Mouse (Mus musculus) macrophage (primary cell): ENCODE data around the gene Gtse1. TPM values are rescaled to one million over a fixed set of nuclear protein-coding genes. Genes with fewer than 3 reads are reported as not detected.

Experiments used
- H3K27ac ChIP-seq: fragments of 350-480 bp; formaldehyde crosslinking; 2 replicates; pipeline ENCODE4 v1.9.0; 2021
- H3K36me3 ChIP-seq: fragments of 350-480 bp; formaldehyde crosslinking; 2 replicates; pipeline ENCODE4 v1.9.0; 2021; ENCODE audit errors: inconsistent target
- H3K4me3 ChIP-seq: fragments of 350-480 bp; formaldehyde crosslinking; 2 replicates; pipeline ENCODE4 v1.9.0; 2021; ENCODE audit errors: inconsistent target
- H3K79me2 ChIP-seq: fragments of 350-480 bp; formaldehyde crosslinking; 2 replicates; pipeline ENCODE4 v1.9.0; 2021; ENCODE audit errors: inconsistent target
- WGBS: methylation state at CpG from one replicate; pipeline ENCODE4 v1.1.7; 2026; ENCODE audit warnings: inconsistent platforms; ENCODE audit not compliant: missing documents; 5-methylcytosine and 5-hydroxymethylcytosine counted together
- polyA plus RNA-seq: library from polyadenylated mRNA; stranded (reverse); fragments of 250-400 nt; gene quantifications from 3 replicates; pipeline ENCODE4 v1.2.4, GENCODE M21; 2018; ENCODE audit warnings: inconsistent platforms

The Gtse1 gene
- polyA plus RNA-seq, 1 experiment from 2014 or later = 3.3 TPM

DNA sequence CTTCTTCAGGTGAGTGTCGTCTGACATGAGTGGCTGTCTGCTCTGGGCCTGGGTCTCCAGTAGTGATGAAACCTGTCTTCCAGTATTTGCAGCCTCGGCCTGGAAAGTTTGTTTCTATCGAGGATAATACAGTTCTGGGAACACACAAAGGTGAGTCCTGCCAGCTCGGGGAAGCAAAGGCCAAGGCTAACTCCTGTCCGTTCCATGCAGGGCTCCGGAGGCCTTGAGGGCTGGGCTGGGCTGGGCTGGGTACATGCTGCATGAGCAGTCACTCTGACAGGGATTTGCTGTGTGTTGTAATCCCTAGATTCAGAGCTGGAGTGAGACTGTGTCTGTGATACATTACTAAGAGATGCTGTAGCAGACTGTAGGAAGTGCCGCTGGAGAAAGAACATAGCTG is 34.3 kb downstream of the Gtse1 start:
- no peak overlapping the region for H3K27ac ChIP-seq
- 95% methylated on average over 7 of the region's 7 CpGs for WGBS
- no peak overlapping the region for H3K4me3 ChIP-seq
- H3K36me3 ChIP-seq = peaks cover 65% of the 10 kb centered on the region
- no peaks in the 10 kb centered on the region for H3K79me2 ChIP-seq

DNA sequence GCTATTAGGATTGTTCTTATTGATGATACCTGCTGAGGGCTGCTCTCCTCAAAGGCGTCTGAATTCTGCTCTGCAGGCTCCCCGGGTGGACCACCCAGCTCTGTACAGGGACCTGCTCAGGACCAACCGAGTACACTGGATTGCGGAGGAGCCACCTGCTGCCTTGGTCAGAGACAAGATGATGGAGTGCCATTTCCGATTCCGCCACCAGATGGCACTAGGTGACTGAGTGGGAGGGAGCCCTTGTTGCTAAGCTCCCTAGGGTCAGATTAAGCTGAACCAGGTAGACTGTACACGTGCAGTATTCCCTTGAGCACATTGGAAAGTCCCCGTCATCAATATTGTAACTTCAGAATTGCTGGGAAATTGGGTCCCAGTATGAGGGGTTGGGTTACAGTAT is 36.7 kb downstream of the Gtse1 start:
- WGBS = 32% methylated on average over 8 of the region's 8 CpGs
- H3K36me3 ChIP-seq = peaks cover 58% of the 10 kb centered on the region

DNA sequence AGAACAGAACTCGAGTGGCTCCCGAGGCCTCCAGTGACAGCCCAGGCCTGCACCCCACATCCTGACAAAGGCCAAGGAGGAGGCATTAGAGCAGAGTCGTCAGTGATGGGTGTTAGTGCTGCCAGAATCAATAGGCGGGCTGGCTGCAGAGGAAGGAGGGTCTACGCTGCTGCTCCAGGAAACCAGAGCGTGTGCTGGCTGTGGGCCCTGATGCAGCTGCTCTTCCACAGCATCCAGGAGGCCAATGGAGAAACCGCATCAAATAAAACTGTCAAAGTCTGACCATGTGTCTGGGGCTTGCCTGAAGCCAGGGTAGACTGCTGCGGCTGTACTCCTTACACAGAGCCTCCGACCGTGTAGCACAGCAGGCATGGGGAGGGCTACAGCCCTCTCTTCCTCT is 37.6 kb downstream of the Gtse1 start:
- H3K79me2 ChIP-seq = no peaks in the 10 kb centered on the region
- peaks cover 50% of the 10 kb centered on the region for H3K36me3 ChIP-seq
- H3K4me3 ChIP-seq = no peak overlapping the region
- no peak overlapping the region for H3K27ac ChIP-seq
- 95% methylated on average over 10 of the region's 10 CpGs for WGBS

More for the DNA sequence above, 36.7 kb downstream of the Gtse1 start:
- H3K4me3 ChIP-seq = no peak overlapping the region
- no peaks in the 10 kb centered on the region for H3K79me2 ChIP-seq
- no peak overlapping the region for H3K27ac ChIP-seq

DNA sequence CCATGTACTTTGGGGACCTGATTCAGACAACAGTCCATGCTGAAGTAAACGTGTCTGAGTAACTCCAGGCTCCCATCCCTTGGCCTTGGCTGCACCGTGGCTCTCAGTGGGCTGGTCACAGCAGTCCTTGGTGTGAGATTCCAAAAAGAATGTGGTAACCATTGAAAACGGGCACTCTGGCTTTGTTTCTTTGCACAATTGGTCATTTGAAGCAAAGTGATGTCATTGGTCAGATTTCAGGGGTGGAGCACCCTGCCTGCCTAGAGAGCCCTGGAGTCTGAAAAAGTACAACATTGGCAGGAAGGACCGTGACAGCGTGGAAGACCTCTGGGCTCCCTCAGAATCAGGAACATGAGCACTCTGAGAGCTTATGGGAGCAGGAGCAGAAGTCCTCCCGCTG is 39.9 kb downstream of the Gtse1 start:
- Histone ChIP-seq H3K36me3 (peaks cover 28% of the 10 kb centered on the region), H3K79me2 (no peaks in the 10 kb centered on the region), H3K4me3 (no peak overlapping the region), H3K27ac (no peak overlapping the region)
- WGBS = 89% methylated on average over 5 of the region's 6 CpGs

DNA sequence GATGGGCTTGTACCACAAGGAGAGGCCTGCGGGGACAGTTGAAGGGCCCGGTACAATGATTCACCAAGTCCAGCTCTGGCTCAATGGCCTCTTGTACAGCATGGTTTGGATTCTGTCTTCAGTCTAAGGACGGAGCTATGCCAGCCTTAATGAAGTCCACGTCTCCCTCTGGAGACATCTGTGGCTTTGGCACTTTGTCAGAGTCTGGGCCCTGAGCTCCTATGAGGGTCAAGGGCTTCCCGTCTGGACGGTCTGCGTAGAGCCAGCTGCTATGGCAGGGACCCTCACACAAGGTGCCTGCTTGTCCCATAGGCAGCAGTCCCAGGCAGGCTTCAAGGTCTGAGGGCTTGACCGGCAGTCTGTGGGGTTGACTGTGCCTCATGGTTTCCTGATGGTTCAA is 40.8 kb downstream of the Gtse1 start:
- H3K4me3 ChIP-seq = no peak overlapping the region
- H3K36me3 ChIP-seq = peaks cover 19% of the 10 kb centered on the region; the same call in 1 of the 2 replicates
- H3K27ac ChIP-seq = no peak overlapping the region
- 94% methylated on average over 8 of the region's 8 CpGs for WGBS
- no peaks in the 10 kb centered on the region for H3K79me2 ChIP-seq

DNA sequence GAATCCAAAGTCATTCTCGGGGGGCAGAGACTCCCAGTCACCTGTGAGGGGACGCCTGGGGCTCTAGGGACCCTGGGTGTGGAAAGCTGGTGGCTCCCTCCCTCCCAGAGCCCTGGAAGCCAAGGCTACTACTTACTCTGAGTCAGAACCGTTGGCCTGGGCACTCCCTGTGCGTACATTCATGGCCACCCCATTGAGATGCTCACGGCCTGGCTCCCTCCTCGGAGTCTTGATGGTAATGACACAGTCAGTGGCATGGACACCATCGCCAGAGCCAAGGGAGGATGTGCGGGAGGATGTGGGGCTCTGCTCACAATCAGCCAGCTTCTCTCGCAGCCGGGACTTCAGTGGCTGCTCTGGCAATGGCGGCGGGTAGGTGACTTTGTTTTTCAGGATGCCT is 41.3 kb downstream of the Gtse1 start:
- Histone ChIP-seq H3K36me3 (peaks cover 14% of the 10 kb centered on the region; the same call in 1 of the 2 replicates), H3K4me3 (no peak overlapping the region), H3K27ac (no peak overlapping the region), H3K79me2 (no peaks in the 10 kb centered on the region)
- 90% methylated on average over 12 of the region's 12 CpGs for WGBS

DNA sequence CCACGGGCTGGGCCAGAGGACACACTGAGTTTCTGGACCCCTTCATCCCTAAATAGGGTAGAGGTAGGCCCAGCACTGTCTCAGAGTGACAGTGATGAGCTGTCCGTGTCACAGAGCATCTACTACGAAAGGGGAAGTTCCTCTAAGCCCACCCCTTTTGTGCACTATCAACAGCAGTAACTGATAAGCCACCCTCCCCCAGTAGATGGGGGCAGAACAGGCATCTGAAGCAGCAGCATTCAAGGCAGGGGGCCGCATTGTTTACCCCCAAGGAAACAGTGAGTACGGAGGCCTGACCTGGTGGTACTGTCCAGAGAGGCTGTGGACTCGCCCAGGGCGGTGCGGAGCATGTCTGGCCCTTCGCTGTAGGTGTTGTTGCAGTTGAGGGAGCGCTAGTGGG is 43.0 kb downstream of the Gtse1 start:
- Histone ChIP-seq H3K36me3 (peaks cover 3% of the 10 kb centered on the region; the same call in 1 of the 2 replicates), H3K4me3 (no peak overlapping the region), H3K79me2 (no peaks in the 10 kb centered on the region), H3K27ac (no peak overlapping the region)
- WGBS = 81% methylated on average over 10 of the region's 10 CpGs

DNA sequence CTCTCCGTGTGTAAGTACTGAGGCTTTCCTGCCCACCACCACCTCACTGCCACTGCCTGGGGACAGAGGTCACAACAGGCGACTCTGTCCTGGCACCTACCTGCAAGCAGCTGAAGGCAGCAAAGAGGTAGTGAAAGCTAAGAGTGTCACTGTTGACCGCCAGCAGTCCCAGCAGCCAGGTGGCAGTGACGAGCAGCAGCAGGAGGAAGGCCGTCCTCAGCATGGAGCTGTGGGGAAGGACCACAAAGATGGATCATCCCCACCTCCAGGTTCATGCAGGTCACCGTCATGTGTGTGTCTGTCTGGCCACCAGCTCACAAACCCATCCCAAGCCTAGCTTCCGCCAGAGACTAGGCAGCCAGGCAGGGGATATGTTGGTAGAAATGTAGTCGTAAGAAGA is 44.3 kb downstream of the Gtse1 start:
- WGBS = 82% methylated on average over 8 of the region's 8 CpGs
- no peak overlapping the region for H3K27ac ChIP-seq
- H3K36me3 ChIP-seq = no peaks in the 10 kb centered on the region

DNA sequence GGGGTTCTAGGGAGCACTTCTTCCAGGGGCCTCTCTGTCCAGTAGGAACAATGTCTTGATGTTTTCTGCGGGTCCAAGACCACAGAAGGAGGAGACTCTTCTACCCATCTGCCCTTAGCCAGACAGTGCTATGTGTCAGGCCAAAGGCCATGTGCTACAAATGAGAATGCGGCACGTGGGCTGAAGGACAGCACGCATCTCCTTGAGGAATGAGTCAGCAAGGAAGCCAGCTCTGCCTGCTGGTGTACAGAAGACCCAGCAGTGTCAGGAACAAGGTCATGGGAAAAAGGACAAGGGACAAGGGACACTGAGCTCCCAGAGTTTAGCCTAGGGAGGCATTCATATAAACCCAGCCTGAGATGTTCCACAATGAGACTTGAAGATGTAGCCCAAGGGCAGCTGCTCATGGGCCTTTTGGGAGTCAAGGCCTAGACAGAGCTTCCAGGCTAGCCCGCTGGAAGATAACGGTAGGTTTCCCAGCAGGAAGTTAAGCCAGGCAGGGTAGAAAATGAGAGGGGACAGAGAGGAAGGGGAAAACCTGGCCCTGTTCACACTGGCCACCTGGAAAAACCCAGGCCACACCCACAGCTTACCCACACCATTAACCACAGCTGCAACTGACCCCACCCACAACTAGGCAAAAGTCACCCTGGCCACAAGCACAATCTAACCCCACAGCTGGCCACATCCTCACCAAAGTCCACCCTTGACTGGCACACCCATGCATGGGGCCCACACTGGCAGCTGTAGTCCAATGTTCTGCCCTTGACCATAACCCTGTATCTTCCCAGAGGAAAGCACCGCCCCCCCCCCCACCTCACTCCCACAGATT is 49.3 kb downstream of the Gtse1 start:
- 60% methylated on average over 6 of the region's 7 CpGs for WGBS
- Histone ChIP-seq H3K4me3 (no peak overlapping the region), H3K27ac (no peak overlapping the region), H3K79me2 (no peaks in the 10 kb centered on the region), H3K36me3 (no peaks in the 10 kb centered on the region)

More for the DNA sequence above, 44.3 kb downstream of the Gtse1 start:
- H3K4me3 ChIP-seq = no peak overlapping the region
- H3K79me2 ChIP-seq = no peaks in the 10 kb centered on the region

DNA sequence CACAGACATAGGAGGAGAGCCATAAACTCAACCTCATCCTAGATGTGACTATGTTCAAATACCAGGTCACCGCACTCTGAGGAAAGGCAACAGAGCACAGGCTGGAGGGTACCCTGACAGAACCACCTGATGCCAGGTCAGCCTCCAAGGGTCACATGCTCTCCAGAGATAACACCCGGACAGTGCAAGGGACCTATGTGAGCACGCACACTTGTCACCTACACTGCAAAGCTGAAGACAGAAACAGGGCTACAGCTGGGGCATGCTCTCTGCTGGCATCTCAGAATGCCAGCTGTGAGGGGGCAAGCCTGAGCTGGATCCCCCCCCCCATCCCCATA is 49.9 kb downstream of the Gtse1 start:
- H3K27ac ChIP-seq = no peak overlapping the region

DNA sequence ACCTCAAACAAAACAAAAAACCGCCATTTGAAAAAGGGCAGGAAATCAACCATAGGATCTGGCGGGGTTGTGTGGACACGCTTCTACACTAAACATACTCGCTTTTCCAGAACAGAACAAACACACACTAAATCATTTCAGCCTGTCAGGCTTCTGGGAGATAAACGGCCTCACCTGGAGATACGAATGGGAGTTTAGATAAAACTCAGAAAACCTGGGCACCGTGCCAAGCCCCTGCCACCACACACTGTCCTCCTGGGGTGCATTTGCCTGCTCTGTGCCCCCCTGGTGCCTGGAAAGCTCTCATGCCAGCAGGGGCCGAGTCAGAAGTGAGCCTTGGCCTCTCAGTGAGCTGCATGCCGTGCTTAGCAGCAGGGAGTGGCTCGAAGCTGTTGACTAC is 50.4 kb downstream of the Gtse1 start:
- Histone ChIP-seq H3K27ac (no peak overlapping the region), H3K36me3 (no peaks in the 10 kb centered on the region), H3K4me3 (no peak overlapping the region), H3K79me2 (no peaks in the 10 kb centered on the region)
- 51% methylated on average over 10 of the region's 10 CpGs for WGBS

More for the DNA sequence above, 49.9 kb downstream of the Gtse1 start:
- Histone ChIP-seq H3K79me2 (no peaks in the 10 kb centered on the region), H3K36me3 (no peaks in the 10 kb centered on the region), H3K4me3 (no peak overlapping the region)
- WGBS = 83% methylated on average over 3 of the region's 3 CpGs

DNA sequence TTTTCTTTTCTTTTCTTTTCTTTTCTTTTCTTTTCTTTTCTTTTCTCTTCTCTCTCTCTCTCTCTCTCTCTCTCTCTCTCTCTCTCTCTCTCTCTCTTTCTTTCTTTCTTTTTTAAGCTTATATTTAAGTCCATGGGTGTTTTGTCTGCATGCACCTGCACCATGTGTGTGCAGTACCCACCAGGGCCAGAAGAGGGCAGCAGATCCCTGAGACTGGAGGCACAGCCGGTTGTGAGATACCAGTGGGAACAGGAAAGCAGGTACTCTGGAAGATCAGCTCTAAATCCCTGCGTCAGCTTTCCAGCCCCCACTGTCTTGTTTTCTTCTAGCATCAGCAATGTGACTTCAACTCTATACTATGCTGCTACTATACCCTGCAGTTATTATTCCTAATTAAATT is 54.1 kb downstream of the Gtse1 start:
- Histone ChIP-seq H3K36me3 (no peaks in the 10 kb centered on the region), H3K79me2 (no peaks in the 10 kb centered on the region), H3K27ac (no peak overlapping the region), H3K4me3 (no peak overlapping the region)
- 49% methylated on average over 2 of the region's 2 CpGs for WGBS

DNA sequence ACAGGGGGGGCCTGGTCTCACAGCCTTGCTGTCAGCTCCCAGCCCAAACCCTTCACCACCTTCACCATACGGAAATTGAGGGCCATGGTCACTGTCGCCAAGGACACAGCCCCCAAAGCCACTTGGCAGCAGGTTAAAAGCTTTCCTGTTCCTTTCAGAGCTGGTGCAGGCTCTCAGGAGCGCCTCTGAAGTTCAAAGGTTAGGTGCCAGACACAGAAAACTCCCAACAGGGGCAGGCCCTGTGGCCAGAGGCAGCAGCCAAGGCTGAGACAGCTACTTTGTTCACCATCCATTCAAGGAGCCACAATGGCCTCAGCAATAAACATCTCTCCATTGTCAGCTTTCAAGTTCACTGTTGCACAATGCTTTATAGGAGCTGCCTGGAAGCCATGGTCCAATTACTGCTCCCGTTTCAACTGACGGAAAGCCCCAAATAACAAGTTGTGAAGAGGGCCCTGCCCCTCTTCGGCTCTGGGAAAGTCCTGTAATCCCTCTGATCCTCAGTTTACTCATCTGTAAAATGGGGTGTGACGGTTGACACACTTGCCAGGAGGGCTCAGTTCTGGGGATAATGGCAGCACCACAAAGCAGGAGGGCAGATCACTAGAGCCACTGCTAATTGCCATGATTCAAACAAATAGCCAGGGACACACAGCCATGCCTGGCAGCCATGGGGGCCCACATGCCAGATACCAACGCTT is 59.8 kb downstream of the Gtse1 start:
- H3K4me3 ChIP-seq = no peak overlapping the region
- 88% methylated on average over 8 of the region's 8 CpGs for WGBS
- H3K27ac ChIP-seq = no peak overlapping the region
- no peaks in the 10 kb centered on the region for H3K36me3 ChIP-seq
- no peaks in the 10 kb centered on the region for H3K79me2 ChIP-seq

DNA sequence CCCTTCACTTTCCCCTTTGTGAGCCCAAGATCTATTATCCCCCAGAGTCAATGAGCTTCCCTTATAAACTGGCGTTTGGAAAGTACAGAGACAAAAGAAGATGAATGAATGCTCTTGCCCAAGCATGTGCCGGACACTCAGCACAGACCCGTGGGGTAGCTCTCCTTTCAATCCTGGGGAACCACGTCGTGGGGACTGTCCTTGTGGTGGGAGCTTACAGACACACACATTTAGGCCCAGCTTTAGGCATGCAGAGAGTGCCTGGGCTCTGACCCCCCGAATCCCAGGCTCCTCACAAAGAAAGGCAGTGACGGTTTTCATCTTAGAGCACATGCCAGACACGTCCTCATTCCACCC is 60.3 kb downstream of the Gtse1 start:
- no peak overlapping the region for H3K4me3 ChIP-seq
- H3K27ac ChIP-seq = no peak overlapping the region
- no peaks in the 10 kb centered on the region for H3K79me2 ChIP-seq
- no peaks in the 10 kb centered on the region for H3K36me3 ChIP-seq
- WGBS = 92% methylated on average over 8 of the region's 8 CpGs

DNA sequence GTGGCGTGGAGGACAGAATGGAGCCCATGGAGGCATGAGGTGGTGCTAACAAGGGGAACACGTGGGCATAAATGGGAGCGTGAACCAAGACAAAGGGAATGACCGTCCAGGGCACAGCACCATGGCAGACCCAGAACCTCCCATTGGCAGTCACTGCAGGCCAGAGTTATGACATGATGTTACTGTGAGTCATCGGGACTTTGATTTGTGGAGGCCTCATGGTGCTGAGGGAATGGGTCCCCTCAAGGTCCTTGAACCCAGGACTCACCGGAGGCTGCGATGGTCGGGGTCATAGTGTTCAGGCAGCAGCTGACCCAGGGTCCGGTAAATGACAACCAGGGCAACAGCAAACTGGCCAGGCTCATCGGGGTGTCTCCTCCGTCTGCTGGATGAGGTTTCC is 62.3 kb downstream of the Gtse1 start:
- H3K79me2 ChIP-seq = no peaks in the 10 kb centered on the region
- no peak overlapping the region for H3K27ac ChIP-seq
- 93% methylated on average over 11 of the region's 11 CpGs for WGBS
- H3K4me3 ChIP-seq = no peak overlapping the region
- no peaks in the 10 kb centered on the region for H3K36me3 ChIP-seq
